Mouse (Mus musculus) forebrain, embryonic 16.5 days (tissue): Measurements from ENCODE around the gene Gm11213. TPM values are rescaled to one million over a fixed set of nuclear protein-coding genes. Genes with fewer than 3 reads are reported as not detected.

Source experiments
- ATAC-seq: fragments of 200-750 bp; cut with Nextera tagmentation; 2 replicates; pipeline ENCODE4 v1.8.0; 2017; ENCODE audit warnings: mild to moderate bottlenecking, moderate library complexity
- H3K27ac ChIP-seq: fragments of 300-500 bp; sonication (generic); 2 replicates; pipeline ENCODE4 v1.5.1; 2014; ENCODE audit warnings: low read length, control low read depth
- H3K27me3 ChIP-seq: fragments of 300-500 bp; sonication (generic); replicated peaks from 2 replicates; pipeline ENCODE4 v1.6.1; 2014; ENCODE audit warnings: low read length; ENCODE audit not compliant: control insufficient read depth, insufficient read depth
- H3K36me3 ChIP-seq: fragments of 300-500 bp; sonication (generic); 2 replicates; pipeline ENCODE4 v1.6.1; 2014; ENCODE audit not compliant: control insufficient read depth, insufficient read depth
- H3K4me1 ChIP-seq: fragments of 300-500 bp; sonication (generic); replicated peaks from 2 replicates; pipeline ENCODE4 v1.6.1; 2014; ENCODE audit warnings: low read length; ENCODE audit not compliant: control insufficient read depth, insufficient read depth
- H3K4me2 ChIP-seq: fragments of 300-500 bp; sonication (generic); 2 replicates; pipeline ENCODE4 v1.6.1; 2014; ENCODE audit warnings: mild to moderate bottlenecking, low read length, control low read depth
- H3K4me3 ChIP-seq: fragments of 300-500 bp; sonication (generic); replicated peaks from 2 replicates; pipeline ENCODE4 v1.5.1; 2014; ENCODE audit warnings: mild to moderate bottlenecking, low read length, control low read depth
- H3K9ac ChIP-seq: fragments of 300-500 bp; sonication (generic); replicated peaks from 2 replicates; pipeline ENCODE4 v1.6.1; 2014; ENCODE audit warnings: low read depth, low read length, control low read depth
- H3K9me3 ChIP-seq: fragments of 300-500 bp; sonication (generic); 2 replicates; pipeline ENCODE4 v1.6.1; 2016; ENCODE audit warnings: low read length; ENCODE audit not compliant: control insufficient read depth
- WGBS: fragments of 180-500 bp; shearing (Covaris S2); extraction: QIAGEN DNeasy Blood & Tissue Kit; methylation state at CpG from one replicate; pipeline ENCODE4 v1.1.7; 2014; 5-methylcytosine and 5-hydroxymethylcytosine counted together
- polyA plus RNA-seq: library from polyadenylated mRNA; unstranded; fragments of >200 nt; fragmentation: Nextera tagmentation; extraction: Ambion mirVana; gene quantifications from 2 replicates; pipeline ENCODE4 v1.2.1, GENCODE M21; 2015

Gene Gm11213
- polyA plus RNA-seq, 1 experiment from 2014 or later: not detected

GRCm38 (mm10) chr4:63621861-63622260 is 16.8 kb upstream of the Gm11213 start:
- 72% methylated on average over 2 of the region's 2 CpGs for WGBS

DNA sequence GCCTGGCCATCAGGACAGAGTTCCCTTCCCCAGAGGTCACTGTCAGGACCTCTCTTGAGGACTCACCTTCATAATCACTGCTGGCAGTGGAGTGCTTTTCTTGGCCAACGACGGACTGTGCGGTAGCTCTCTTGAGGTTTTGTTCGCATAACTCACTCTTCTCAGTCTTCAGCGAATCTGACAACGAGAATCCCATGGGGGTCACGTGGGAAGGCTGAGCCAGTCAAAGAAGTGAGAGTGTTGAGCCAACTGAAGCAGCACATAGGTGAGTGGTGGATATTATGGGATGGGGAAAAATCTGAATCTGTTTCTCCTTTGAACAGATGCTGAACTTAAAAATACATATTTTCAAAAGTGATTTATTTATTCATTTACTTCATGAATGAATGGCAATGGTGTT is 3.3 kb upstream of the Gm11213 start:
- ATAC-seq: no peak
- Histone ChIP-seq H3K36me3 (no peaks in the 10 kb centered on the region), H3K9me3 (no peaks in the 10 kb centered on the region), H3K9ac (no peak overlapping the region), H3K27ac (no peak overlapping the region), H3K4me2 (no peak overlapping the region), H3K4me3 (no peak overlapping the region), H3K4me1 (no peaks in the 10 kb centered on the region), H3K27me3 (no peaks in the 10 kb centered on the region)
- 88% methylated on average over 7 of the region's 7 CpGs for WGBS

More at GRCm38 (mm10) chr4:63621861-63622260, 16.8 kb upstream of the Gm11213 start:
- H3K4me1 ChIP-seq: no peaks in the 10 kb centered on the region
- H3K27ac ChIP-seq: no peak overlapping the region
- no peak overlapping the region for H3K4me2 ChIP-seq
- no peaks in the 10 kb centered on the region for H3K36me3 ChIP-seq
- H3K9me3 ChIP-seq: no peaks in the 10 kb centered on the region
- no peaks in the 10 kb centered on the region for H3K27me3 ChIP-seq
- H3K4me3 ChIP-seq: no peak overlapping the region
- no peak overlapping the region for H3K9ac ChIP-seq
- no peak for ATAC-seq

GRCm38 (mm10) chr4:63605968-63606367 is 907 bp upstream of the Gm11213 start:
- ATAC-seq: no peak
- 84% methylated on average over 1 of the region's 1 CpGs for WGBS
- no peaks in the 10 kb centered on the region for H3K27me3 ChIP-seq
- H3K9me3 ChIP-seq: no peaks in the 10 kb centered on the region
- H3K36me3 ChIP-seq: no peaks in the 10 kb centered on the region
- no peak overlapping the region for H3K27ac ChIP-seq
- no peak overlapping the region for H3K4me2 ChIP-seq
- H3K4me1 ChIP-seq: no peaks in the 10 kb centered on the region
- no peak overlapping the region for H3K9ac ChIP-seq
- H3K4me3 ChIP-seq: no peak overlapping the region

- 89% methylated on average over 3 of the region's 3 CpGs for WGBS
- ATAC-seq: no peak
- Histone ChIP-seq H3K4me3 (no peak overlapping the region), H3K9ac (no peak overlapping the region), H3K36me3 (no peaks in the 10 kb centered on the region), H3K27me3 (no peaks in the 10 kb centered on the region), H3K9me3 (no peaks in the 10 kb centered on the region), H3K27ac (no peak overlapping the region), H3K4me1 (no peaks in the 10 kb centered on the region), H3K4me2 (no peak overlapping the region)
Observed at GRCm38 (mm10) chr4:63605545-63605944, 484 bp upstream of the Gm11213 start.

- H3K36me3 ChIP-seq: no peaks in the 10 kb centered on the region
- H3K27ac ChIP-seq: no peak overlapping the region
- H3K9me3 ChIP-seq: no peaks in the 10 kb centered on the region
- H3K9ac ChIP-seq: no peak overlapping the region
- no peak for ATAC-seq
- no peaks in the 10 kb centered on the region for H3K4me1 ChIP-seq
- H3K4me2 ChIP-seq: no peak overlapping the region
- H3K27me3 ChIP-seq: no peaks in the 10 kb centered on the region
- H3K4me3 ChIP-seq: no peak overlapping the region
Observed at GRCm38 (mm10) chr4:63601263-63601662, 3.8 kb downstream of the Gm11213 start.

DNA sequence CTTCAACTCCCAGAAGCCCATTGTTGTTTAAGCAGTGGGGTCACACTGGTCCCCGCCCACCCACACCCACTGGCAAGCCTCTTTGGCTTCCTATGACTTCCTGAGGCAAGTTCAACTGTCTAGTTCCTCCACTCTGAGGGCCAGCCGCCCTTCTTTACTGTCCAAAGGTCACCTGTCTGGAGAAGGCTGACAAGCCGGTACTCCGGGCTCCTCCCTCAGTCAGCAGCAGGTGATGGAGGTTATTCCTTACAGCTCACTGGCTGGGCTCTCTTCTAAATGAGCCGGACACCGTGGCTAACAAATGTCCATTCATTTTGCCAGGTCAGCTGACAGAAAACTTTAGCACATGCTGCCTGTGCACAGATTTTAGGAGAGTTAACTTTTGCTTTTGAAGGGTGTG is 4.3 kb downstream of the Gm11213 start:
- ATAC-seq: no peak
- WGBS: 79% methylated on average over 6 of the region's 6 CpGs
- no peaks in the 10 kb centered on the region for H3K36me3 ChIP-seq
- no peak overlapping the region for H3K4me3 ChIP-seq
- H3K4me1 ChIP-seq: no peaks in the 10 kb centered on the region
- H3K9ac ChIP-seq: no peak overlapping the region
- no peak overlapping the region for H3K27ac ChIP-seq
- H3K4me2 ChIP-seq: no peak overlapping the region
- no peaks in the 10 kb centered on the region for H3K27me3 ChIP-seq
- H3K9me3 ChIP-seq: no peaks in the 10 kb centered on the region

GRCm38 (mm10) chr4:63596010-63596409 is 9.1 kb downstream of the Gm11213 start:
- Histone ChIP-seq H3K4me2 (no peak overlapping the region), H3K9me3 (no peaks in the 10 kb centered on the region), H3K27ac (no peak overlapping the region), H3K4me3 (no peak overlapping the region), H3K27me3 (no peaks in the 10 kb centered on the region), H3K4me1 (no peaks in the 10 kb centered on the region), H3K9ac (no peak overlapping the region), H3K36me3 (no peaks in the 10 kb centered on the region)
- ATAC-seq: no peak
- 98% methylated on average over 4 of the region's 4 CpGs for WGBS

DNA sequence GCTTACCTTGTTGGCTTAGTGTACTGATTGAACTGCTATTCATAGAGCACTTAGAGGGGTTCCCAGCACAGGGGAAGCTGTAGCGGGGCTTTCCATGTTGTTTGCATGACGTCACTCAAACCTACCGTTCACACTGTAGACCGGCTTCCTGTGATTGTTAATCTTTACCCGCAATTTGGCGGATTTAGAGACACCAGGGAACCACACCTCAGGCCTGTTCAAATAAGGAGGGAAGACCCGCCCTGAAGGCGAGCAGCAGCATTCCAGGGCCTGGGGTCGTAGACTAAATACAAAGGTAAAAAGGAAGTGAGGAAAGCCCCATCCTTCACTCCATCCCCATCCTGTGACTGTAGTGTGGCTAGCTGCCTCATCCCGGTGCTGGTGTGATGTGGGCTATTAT is 9.8 kb downstream of the Gm11213 start:
- no peaks in the 10 kb centered on the region for H3K4me1 ChIP-seq
- H3K27me3 ChIP-seq: no peaks in the 10 kb centered on the region
- H3K36me3 ChIP-seq: no peaks in the 10 kb centered on the region
- no peak overlapping the region for H3K27ac ChIP-seq
- H3K9me3 ChIP-seq: no peaks in the 10 kb centered on the region
- no peak overlapping the region for H3K9ac ChIP-seq
- no peak overlapping the region for H3K4me3 ChIP-seq
- no peak overlapping the region for H3K4me2 ChIP-seq
- WGBS: 83% methylated on average over 10 of the region's 10 CpGs
- no peak for ATAC-seq

- Histone ChIP-seq H3K4me1 (no peaks in the 10 kb centered on the region), H3K9ac (no peak overlapping the region), H3K4me3 (no peak overlapping the region), H3K9me3 (no peaks in the 10 kb centered on the region), H3K27ac (no peak overlapping the region), H3K36me3 (no peaks in the 10 kb centered on the region), H3K27me3 (no peaks in the 10 kb centered on the region), H3K4me2 (no peak overlapping the region)
- ATAC-seq: no peak
- 85% methylated on average over 5 of the region's 5 CpGs for WGBS
Observed at GRCm38 (mm10) chr4:63594459-63595110, 10.5 kb downstream of the Gm11213 start.

DNA sequence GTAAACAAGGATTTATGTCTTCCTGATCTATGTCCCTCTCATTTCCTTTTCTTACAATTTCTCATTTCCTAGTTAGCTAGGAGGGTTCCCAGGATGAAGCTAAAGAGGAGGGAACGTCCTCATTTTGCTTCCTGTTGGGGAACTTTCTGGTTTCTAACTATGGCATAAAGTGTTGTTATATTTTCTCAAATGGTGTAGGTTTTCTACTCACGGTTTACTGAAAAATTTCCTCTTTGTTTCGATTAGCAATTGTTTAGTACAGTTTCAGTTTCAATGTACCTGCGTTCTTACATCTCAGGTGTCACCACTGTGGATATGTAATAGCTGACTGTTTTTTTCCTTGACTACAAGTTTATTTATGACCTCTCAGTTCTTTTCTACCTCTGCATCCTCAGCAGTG is 14.5 kb downstream of the Gm11213 start:
- no peak overlapping the region for H3K27ac ChIP-seq
- no peak for ATAC-seq
- no peak overlapping the region for H3K4me3 ChIP-seq
- no peak overlapping the region for H3K9ac ChIP-seq
- H3K4me1 ChIP-seq: no peaks in the 10 kb centered on the region
- H3K9me3 ChIP-seq: no peaks in the 10 kb centered on the region
- no peak overlapping the region for H3K4me2 ChIP-seq
- WGBS: 89% methylated on average over 4 of the region's 4 CpGs
- no peaks in the 10 kb centered on the region for H3K36me3 ChIP-seq
- no peaks in the 10 kb centered on the region for H3K27me3 ChIP-seq
